Mouse (Mus musculus) liver, adult (tissue): ENCODE data around the gene Frrs1.

ENCODE experiments used
- GATA4 ChIP-seq: IDR thresholded peaks from 2 replicates; pipeline ENCODE4 v1.6.1; 2014; ENCODE audit warnings: mild to moderate bottlenecking, low read length; ENCODE audit not compliant: insufficient replicate concordance

Gene Frrs1

GRCm38 (mm10) chr3:116858941-116859685 lies at the start of gene Frrs1:
Gene Frrs1 (plus strand): TSS chr3:116859464.
- no peak for TF ChIP-seq GATA4

- TF ChIP-seq GATA4: no peak
Observed at GRCm38 (mm10) chr3:116812946-116813345, 46.3 kb upstream of the Frrs1 start.

GRCm38 (mm10) chr3:116815305-116815797 lies 43.9 kb upstream of the Frrs1 start:
- TF ChIP-seq GATA4: no peak

- no peak for TF ChIP-seq GATA4
Observed at GRCm38 (mm10) chr3:116815916-116816315, 43.3 kb upstream of the Frrs1 start.

DNA sequence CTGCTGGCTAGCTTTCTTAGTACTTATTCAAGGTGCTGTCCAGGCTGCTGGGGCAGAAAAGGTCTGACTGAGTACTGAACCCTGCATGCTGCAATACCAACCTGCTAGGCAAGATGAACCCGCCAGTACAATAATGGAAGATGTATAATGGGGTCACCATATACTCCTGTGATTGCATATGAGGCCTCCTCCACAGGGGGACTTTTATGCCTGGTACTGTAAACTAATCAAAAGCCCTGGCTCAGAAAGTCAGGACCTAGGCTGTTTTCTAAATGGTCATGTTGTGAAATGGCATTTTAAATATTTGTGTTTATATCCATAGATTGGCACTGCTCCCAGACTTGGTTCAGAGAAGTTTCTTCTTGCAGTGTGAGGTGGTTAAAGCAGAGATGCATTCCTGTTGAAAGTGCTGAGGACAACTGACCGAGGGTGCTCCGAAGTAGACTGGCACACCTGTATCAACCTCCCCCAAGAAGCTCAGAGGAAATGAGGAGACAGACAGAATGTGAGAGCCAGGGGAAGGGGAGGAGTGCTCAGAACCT lies 42.5 kb upstream of the Frrs1 start:
- TF ChIP-seq GATA4: no peak

- TF ChIP-seq GATA4: no peak
Observed at GRCm38 (mm10) chr3:116817231-116817630, 42.0 kb upstream of the Frrs1 start.

- TF ChIP-seq GATA4: no peak
Observed at GRCm38 (mm10) chr3:116826471-116827215, 32.6 kb upstream of the Frrs1 start.

GRCm38 (mm10) chr3:116829274-116829920 lies 29.9 kb upstream of the Frrs1 start:
- TF ChIP-seq GATA4: no peak

DNA sequence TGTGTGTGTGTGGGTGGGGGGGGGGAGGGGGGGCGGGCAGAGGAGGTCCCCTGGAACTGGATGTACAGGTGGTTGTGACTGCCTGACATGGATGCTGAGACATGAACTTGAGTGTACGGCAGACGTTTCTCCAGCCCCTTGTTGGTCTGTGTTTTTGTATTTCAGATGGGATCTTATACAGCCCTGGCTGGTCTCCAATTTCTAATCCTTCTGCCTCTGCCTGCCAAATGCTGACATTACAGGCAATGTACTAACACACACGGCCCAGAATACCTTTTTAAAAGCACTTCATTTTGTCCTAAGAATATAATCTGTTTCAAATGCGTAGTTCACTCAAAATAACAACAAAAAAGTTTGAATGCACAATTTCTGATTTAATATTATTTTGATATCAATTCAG lies 27.9 kb upstream of the Frrs1 start:
- no peak for TF ChIP-seq GATA4

DNA sequence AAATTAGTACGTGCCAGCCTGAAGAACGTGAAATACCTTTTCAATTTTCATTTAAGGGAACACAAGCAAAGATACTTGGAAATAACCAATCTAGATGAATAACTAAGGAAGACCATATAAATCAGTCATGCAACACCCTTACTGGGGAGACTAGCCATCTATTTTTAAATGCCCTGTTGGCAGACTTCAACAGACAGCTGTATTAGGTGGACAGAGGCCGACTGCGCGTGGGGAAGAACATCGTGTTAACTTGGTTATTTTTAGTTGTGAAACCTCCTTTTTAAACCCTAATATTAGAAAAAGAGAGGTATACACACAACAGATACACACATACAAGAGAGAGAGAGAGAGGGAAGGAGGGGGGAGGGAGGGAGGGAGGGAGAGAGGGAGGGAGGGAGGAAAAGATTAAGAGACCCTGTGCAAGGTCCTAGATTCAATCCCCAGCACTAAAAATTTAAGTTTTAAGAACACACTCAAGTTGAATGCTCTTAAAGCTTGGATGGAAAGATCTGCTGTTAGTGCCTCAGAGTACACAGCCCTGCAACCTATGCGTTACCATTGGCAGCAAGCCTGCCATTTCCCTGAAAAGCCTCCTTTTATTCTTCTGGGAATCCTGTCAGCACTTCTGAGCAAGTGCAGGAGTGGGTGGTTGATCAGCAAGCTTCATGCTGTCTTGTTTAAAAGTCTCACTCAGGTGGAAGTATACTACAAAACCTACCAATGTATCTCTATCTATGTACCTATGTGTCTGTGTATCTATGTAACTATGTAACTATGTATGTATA lies 26.5 kb upstream of the Frrs1 start:
- no peak for TF ChIP-seq GATA4

DNA sequence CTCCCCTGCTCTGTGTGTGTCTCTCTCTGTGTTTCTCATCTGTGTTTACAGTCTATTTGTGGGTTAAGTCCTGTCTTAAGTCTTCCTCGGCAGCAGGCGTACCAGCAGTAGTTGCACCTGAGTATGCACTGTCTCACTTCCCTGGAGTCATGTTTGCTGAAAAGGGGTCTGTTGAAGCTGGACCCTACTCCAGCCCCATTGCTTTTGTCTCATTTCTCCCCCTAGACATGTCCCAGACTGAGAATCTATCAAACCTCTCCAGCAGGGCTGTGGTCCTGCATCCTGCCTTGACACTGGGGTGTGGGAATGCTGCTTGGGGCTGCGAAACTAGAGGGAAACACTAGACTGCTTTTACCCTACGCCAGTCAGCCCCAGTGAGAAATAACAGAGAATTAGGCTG lies 25.8 kb upstream of the Frrs1 start:
- TF ChIP-seq GATA4: no peak

GRCm38 (mm10) chr3:116834241-116834640 lies 25.0 kb upstream of the Frrs1 start:
- no peak for TF ChIP-seq GATA4

- no peak for TF ChIP-seq GATA4
Observed at GRCm38 (mm10) chr3:116835350-116835749, 23.9 kb upstream of the Frrs1 start.

DNA sequence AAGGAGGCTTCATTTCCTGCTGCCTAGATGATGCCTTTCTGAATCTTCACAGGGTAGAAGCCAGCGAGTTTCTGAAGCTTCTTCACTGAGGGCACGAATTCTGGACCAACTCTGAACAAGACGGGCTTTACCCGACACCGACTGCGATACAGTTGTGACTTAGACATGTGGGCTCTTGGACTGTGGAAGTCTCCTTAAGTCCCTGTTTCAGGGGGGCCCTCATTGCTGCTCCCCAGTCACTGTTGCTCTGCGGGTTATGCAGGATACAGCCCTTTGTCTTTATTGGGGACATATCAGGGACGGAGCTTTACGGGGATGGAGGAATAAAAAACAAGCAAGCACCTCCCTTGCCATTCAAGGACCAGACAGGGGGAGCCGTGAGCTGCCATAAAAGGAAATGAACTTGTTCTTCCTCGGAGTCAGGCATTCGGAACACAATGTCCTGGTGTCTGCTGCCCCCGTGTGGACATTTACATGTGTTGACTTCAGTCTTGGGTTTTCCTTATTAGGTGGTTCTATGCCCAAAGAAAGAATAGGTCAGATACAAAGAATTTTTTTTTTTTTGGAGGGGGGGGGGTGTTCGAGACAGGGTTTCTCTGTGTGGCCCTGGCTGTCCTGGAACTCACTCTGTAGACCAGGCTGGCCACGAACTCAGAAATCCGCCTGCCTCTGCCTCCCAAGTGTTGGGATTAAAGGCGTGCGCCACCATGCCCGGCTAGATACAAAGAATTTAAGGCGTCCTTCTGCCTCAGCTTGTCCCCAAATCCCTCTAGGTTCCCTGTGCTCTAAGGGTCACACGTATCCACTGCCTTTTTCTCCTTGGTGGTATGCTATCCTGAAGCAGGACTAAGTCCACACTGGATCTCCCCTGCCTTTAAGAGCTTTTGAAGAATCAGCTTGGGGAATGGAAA lies 23.2 kb upstream of the Frrs1 start:
- no peak for TF ChIP-seq GATA4
